Mouse (Mus musculus) thymus, postnatal 10 days (tissue): ENCODE measurements around the gene Setx.

ENCODE experiments used
- DNase-seq, 2 experiments: peaks; one replicate each; pipeline ENCODE4 v3.0.0; 2021; ENCODE audit warnings: low spot score in 2 of 2

Setx gene

GRCm38 (mm10) chr2:29135161-29135560 lies 11.2 kb downstream of the Setx start:
- DNase-seq: no peak

DNA sequence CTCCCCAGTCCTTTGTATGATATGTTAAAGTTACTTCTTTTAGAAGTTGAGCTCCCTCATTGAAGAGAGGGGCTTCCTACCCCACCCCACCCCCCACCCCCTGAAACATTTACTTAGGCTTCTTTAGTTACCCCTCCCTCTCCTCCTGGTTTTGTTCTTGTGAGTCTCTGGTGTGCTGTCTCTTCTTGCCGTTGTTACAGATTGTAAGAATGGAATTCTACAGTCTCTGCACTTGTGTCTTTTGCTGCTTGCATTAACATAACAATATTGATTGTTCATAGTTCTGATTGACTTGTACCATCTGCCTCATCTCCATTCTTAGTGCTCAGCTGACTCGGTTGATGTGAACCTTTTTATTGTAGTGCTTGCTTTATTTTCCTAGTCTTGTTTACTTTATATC lies 28.0 kb downstream of the Setx start:
- no peak for DNase-seq

DNA sequence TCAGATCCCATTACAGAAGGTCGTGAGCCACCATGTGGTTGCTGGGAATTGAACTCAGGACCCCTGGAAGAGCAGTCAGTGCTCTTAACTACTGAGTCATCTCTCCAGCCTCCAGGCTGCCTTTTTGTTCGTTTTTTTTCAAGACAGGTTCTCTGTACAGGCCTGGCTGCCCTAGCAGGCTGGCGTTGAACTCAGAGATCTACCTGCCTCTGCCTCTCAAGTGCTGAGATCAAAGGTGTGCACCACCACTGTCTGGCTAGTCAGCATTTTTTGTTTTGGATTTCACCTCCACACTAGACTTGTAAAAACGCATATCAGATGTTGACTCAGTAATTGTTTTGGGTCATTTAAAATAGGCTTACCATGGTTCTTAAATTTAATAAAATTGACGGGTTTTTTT lies 44.1 kb downstream of the Setx start:
- no peak for DNase-seq

DNA sequence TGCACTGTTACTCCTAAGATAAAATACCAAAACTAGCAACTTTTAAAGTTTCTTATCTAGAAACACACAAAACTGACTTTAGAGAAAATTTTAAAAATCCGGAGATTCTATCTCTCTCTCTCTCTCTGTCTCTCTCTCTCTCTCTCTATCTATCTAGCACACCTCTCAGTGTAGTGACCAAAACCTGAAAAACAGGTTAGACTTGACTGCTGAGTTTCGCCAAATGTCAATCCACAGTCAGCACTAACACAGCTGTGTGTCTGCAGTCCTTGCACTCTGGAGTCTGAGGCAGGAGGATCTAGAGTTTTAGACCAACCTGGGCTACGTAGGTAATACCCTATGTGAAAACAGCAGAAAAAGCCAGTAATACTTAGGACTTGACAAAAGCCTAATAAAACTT lies 50.9 kb downstream of the Setx start:
- DNase-seq: no peak

DNA sequence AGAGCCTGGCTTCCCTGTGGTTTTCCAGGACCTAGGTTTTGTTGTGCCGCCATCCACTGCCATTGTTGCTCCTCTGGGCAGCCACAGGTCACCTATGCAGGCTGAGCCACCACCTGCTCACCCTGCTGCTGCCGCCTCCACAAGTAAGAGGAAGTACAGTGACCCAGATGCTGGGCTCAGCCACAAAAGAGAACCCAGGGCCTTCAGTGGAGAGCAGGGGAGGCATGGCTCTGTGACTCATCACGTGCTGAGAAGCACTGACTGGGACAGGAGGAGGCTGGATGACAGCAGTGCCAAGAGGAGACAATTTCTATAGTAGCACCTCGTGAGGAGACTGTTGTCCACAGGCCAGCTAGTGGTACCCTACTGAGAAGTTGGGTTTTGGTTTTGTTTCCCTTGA lies 55.8 kb downstream of the Setx start:
- DNase-seq: no peak

DNA sequence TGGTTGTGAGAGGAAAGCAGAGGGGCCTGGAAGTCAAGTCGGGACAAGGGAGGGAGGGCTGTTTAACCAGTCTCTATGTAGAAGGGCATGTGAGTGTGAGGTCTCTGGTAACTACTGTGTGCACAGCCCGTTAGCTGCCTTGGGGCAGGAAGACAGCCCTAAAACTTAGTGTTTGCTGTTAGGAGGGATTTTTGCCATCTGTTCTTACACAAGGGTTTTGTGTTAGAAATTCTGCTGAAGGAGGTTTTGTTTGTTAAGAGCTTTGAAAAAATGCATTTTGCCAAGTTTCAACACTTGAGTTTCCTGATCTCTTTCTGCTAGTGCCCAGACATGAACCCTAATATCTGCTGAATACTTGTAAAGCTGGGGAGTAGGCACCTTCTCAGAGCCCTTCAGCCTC lies 57.1 kb downstream of the Setx start:
- no peak for DNase-seq

DNA sequence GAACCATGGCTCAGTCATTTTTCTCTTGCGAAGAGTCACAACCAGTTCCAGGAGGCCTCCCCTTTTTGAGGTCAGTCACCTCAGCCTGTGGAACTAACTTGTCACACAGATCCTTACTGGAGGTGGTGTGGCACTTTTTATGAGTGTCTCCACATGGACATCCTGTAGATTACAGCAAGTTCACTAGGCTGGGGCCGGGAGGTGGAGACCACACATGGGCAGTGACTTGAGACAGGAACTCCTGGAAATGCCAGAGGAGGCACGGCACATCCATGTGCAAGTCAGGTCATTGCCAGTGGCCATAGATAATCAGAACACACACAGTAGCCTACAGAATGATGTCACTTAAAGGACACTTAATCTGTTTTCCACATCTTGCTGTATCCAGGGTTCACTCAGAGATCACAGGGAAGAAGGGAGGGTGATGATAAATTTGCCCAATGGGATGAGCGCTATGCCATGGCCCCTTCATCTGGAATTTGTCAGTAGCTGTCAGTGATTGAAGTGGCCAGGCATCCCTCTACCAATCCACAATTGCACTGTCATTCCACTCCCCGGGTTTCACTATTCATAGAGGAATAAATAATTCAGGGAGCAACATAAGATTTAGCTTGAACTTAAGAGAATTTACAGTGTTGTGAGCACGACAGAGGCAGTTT lies 59.4 kb downstream of the Setx start:
- no peak for DNase-seq

GRCm38 (mm10) chr2:29186209-29186608 lies 62.2 kb downstream of the Setx start:
- DNase-seq: no peak

GRCm38 (mm10) chr2:29190392-29190791 lies 66.4 kb downstream of the Setx start:
- no peak for DNase-seq

GRCm38 (mm10) chr2:29191216-29192215 lies 67.5 kb downstream of the Setx start:
- DNase-seq: no peak

GRCm38 (mm10) chr2:29192629-29193278 lies 68.8 kb downstream of the Setx start:
- no peak for DNase-seq

DNA sequence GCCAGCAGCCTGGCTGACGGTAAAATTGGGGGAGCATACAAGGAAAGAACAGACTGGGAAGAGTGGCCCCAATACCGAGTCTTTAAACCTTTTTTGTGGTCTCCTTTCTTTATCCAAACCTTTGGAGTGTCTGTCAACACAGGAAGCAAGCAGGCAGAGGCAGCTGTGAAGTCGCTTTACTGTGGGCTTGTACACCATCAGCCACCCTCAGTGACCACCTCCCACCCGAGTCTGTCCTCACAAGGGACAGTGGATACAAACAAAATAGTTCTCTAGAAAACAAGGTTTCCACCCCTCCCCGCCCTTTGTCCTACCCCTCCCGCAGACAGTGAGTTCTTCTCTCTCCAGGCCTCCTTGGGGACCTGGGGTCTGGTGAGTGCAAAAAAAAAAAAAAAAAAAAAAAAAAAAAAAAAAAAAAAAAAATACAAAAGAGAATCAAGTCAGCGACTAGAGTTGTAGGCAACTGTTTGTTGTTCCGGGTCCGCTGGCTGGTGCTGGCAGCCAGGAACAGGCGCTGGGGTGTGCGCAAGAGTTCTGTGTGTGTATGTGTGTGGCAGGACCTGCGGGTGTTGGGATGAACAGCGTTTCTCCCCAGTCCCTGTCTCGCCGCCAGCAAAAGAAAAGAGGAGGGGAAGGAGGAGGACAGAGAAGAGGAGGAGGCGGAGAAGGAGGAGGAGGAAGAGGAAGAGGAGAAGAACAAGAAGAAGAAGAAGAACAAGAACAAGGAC lies 70.0 kb downstream of the Setx start:
- no peak for DNase-seq

DNA sequence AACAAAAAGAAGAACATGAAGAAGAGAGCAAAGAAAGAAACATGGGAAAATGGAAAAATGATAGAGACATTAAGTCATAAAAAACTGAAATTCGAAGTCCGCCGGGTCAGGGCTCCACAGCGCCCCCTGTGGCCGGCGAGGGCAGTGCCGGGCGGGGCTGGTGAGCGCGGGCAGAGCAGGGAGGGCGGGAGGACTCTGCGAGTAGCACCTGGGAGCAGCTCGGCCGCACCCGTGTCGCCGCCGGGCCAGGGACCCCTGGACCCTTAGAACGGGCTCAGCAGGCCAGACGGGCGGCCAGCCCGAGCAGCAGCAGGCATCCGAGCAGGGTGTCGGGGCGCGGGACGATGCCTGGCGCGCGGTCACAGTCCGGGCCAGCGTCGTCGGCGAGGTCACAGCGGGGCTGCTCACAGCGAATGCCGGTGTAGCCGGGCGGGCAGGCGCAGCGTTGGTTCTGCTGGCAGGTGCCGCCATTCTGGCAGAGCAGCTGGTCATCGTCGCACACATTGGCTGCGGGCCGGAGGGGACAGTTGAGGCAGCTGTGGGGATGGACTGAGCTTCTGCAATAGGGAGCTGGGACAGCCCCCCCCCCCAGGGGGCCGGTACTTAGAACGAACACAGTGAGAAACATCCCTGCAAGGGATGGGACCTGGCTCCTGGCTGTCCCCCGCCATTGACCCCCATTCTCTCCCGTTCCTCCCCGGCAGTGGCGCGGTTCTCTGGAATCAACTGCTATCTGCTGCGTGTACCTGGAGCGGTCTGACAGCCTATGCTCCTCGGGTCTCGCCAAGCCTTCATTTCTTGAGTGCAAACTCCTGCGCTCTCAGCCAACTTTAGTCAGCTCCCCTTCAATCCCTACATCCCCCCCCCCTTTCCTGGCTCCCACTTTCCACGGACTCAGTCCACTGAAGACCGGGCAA lies 70.8 kb downstream of the Setx start:
- DNase-seq: peak; percentile 56 to 88

GRCm38 (mm10) chr2:29196844-29197243 lies 72.9 kb downstream of the Setx start:
- DNase-seq: no peak

DNA sequence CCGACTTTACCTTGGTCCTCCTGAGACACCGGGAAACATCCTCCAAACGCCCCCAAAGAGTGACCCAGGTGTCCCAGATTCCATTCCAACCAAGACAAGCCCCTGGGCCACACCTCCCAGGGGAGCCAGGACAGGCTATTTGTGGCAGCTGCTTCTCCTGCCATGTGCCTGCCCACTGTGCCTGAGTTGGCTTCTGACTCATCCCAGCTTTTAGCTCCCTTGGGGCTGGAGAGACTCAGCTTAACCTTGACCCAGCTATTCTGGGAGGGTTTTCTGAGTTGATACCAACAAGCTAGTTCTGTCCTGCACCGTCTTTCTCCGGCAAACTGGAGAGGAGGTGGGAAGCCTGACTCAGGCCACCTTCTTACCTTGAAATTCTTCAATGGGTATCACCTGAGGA lies 74.5 kb downstream of the Setx start:
- no peak for DNase-seq

DNA sequence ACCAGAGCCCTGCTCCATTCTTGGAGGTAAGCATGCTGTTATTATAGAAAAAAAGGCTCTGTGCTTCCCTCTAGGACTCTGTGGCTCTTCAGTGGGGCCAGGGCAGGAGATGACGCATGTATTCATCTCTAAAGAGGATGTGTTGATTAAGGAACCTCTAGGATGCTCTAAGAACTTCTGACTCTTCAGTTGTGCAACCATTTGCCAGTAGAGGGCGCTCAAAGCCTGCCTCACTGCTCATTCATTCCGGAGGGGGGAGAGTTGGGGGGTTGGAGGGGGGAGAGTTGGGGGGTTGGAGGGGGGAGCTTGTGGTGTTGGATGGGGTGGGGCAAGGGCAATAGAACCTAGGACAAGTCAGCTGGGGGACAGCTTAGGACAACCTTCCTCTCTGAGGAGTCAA lies 75.9 kb downstream of the Setx start:
- peak in 1 of 2 experiments; percentile 36 for DNase-seq

GRCm38 (mm10) chr2:29201223-29201955 lies 77.4 kb downstream of the Setx start:
- DNase-seq: no peak

DNA sequence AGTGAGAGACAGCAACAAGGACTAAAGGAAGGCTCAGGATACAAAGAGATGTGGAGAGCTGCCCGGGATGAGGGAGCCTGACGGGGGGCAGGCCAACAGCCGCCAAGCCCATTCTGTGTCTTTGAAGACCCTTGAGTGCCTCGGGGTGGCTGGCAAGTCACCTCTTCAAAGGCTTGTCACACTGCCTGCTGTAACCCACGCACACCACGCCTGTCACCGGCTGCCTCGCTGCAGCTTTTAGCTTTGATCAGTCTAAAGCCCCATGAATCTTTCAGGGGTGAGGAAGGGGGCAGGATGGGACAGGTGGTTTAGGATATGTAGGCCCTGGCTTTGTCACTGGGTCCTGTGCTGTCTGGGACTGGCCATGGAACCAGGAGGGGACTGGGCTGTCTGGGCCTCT lies 82.2 kb downstream of the Setx start:
- DNase-seq: no peak

DNA sequence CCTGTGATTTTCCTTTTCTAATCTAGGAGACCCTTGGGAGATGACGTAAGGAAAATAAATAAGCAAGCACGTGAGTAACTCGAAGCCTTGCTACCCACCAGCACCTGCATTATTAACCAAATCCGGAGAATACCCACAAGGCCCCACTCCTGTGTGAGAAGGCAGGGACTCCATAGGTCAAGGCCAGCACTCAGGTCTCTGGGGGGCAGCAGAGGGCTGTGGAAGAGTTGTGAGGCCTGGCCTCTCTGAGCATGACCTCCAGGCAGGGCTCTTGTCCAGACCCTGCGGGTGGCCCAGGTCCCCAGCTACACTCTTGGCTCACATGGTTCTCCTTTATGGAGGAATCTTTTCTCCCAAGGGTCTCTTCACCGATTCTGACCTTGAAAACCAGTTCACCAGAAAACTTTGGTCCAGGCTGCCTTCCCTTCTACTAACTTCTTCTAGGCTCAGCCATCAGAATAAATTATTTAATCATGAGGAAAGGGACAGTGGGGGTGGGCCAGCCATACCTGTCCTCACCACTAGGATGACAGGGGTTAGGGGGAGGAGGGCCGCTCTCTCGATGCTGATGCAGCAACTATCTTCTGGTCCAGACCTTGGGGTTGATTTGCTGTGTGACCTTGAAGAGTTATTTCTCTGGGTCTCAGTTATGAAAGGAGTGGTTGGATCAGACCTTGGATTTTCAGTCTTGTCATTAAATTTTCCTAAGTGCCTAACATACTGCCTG lies 92.5 kb downstream of the Setx start:
- no peak for DNase-seq
